Comparison of ENCODE assay signal across 9 mouse cellular contexts in the genomic region with DNA sequence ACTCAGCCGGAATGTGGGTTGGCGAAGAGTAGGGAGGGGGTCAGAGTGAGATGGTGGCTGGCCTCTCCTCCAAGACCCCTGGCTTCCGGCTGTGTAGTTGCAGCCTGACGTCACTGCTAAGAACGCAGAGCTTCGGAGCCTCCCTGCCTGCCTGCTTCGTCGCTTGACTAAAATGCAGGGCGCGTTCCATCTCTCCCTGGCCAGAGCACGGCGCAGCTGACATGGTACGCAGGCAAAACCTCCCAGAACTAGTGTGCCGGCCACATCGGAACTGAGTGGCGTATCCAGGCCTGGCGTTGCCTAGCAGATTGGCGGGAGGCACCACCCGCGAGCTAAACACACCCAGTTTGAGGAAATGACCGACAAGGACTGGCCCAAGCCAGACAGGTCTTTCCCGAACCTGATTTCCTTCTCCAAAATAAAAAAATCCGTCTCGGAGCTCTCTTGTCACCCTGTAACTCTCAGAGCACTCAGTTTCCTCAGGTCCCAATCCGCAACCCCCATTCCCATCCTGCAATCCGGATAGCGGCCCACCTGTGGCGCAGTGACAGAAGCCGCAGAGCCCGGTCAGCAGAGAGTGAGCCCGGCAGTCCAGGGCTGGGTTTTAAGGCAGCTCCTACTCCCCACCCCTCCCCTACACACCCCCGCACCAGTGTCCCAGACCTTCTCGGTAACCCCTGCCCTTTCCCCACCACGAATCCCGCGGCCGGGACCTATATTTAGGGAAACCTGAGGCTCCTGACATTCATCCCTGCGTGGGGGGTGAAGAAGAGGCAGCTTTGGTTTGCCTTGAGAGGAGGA. TPM values are rescaled to one million over a fixed set of nuclear protein-coding genes. Genes with fewer than 3 reads are reported as not detected.
A peak's percentile ranks its signal among the peaks of the same experiment; 100 is the strongest.
DNase-seq lines count a peak whose midpoint lies in the region; ATAC-seq and TF ChIP-seq lines count a peak whose summit lies in the region.
"Had no signal": no experiment of that assay in that cellular context is flagged by ENCODE, and none has a peak within 500 bp of the region (broad histone marks: within the 10 kb centered on the region; RNA-seq: fewer than 3 reads in every experiment).

No protein-coding gene starts in this region.

- peaks cover 16% of the 10 kb centered on the region for H3K36me3 ChIP-seq in spleen, adult 2 months (ENCODE audit: control insufficient read depth, insufficient read depth, low read length)
- peaks cover 35% of the 10 kb centered on the region for H3K36me3 ChIP-seq in heart, postnatal 0 days (replicated peaks; ENCODE audit: control insufficient read depth, insufficient read depth, low read length)
- peaks cover 29% of the 10 kb centered on the region for H3K36me3 ChIP-seq in liver, embryonic 15.5 days (replicated peaks)
- peaks cover 24% of the 10 kb centered on the region for H3K36me3 ChIP-seq in small intestine, adult 2 months (ENCODE audit: control insufficient read depth, insufficient read depth, low read length)

- H3K27me3 ChIP-seq in spleen, adult 2 months (ENCODE audit: control insufficient read depth, insufficient read depth, low read length): no peaks in the 10 kb centered on the region
- H3K27me3 ChIP-seq in heart, postnatal 0 days (ENCODE audit: control insufficient read depth, insufficient read depth, low read length): no peaks in the 10 kb centered on the region
- no peaks in the 10 kb centered on the region for H3K27me3 ChIP-seq in liver, embryonic 15.5 days
- H3K27me3 ChIP-seq in small intestine, adult 2 months (ENCODE audit: control insufficient read depth, insufficient read depth, low read length): no peaks in the 10 kb centered on the region

- peak overlapping the region; percentile 90 for H3K27ac ChIP-seq in spleen, adult 2 months (ENCODE audit: insufficient read depth, low read length)
- H3K27ac ChIP-seq in embryonic fibroblast, embryonic 13.5 days (ENCODE audit: insufficient read depth, low read length): peak overlapping the region; percentile 91
- peak overlapping the region; percentile 97 for H3K27ac ChIP-seq in heart, postnatal 0 days (ENCODE audit: low read depth)
- H3K27ac ChIP-seq in liver, embryonic 15.5 days (replicated peaks): peak overlapping the region; percentile 90
- peak overlapping the region; percentile 98 for H3K27ac ChIP-seq in small intestine, adult 2 months (ENCODE audit: insufficient read depth, low read depth, low read length)

- peak overlapping the region; percentile 81 for H3K4me2 ChIP-seq in heart, postnatal 0 days (ENCODE audit: low read depth, low read length)
- H3K4me2 ChIP-seq in liver, embryonic 15.5 days: peak overlapping the region; percentile 97

- H3K9me3 ChIP-seq in heart, postnatal 0 days (replicated peaks; ENCODE audit: control insufficient read depth, low read length): no peaks in the 10 kb centered on the region
- no peaks in the 10 kb centered on the region for H3K9me3 ChIP-seq in liver, embryonic 15.5 days (replicated peaks)

- H3K4me1 ChIP-seq in spleen, adult 2 months (ENCODE audit: control insufficient read depth, insufficient read depth, insufficient read length): peaks cover 9% of the 10 kb centered on the region; the same call in 1 of the 2 replicates
- H3K4me1 ChIP-seq in embryonic fibroblast, embryonic 13.5 days (ENCODE audit: control insufficient read depth, insufficient read depth, low read length): no peaks in the 10 kb centered on the region; the same call in 1 of the 2 replicates
- peaks cover 22% of the 10 kb centered on the region for H3K4me1 ChIP-seq in heart, postnatal 0 days (ENCODE audit: control insufficient read depth, insufficient read depth)
- peaks cover 78% of the 10 kb centered on the region for H3K4me1 ChIP-seq in liver, embryonic 15.5 days (replicated peaks)
- H3K4me1 ChIP-seq in small intestine, adult 2 months (ENCODE audit: control insufficient read depth, insufficient read depth, insufficient read length, low read length): peaks cover 14% of the 10 kb centered on the region

- ATAC-seq in heart, postnatal 0 days (ENCODE audit: insufficient read depth, low read depth): peak; percentile 84
- ATAC-seq in liver, embryonic 15.5 days (ENCODE audit: insufficient read depth): peak; percentile 73

- peak overlapping the region; percentile 56 for H3K9ac ChIP-seq in heart, postnatal 0 days (replicated peaks; ENCODE audit: low read depth, low read length)
- H3K9ac ChIP-seq in liver, embryonic 15.5 days: peak overlapping the region; percentile 75

- peak; percentile 44; the same call in 1 of the 2 replicates for TF ChIP-seq CTCF in spleen, adult 2 months (IDR thresholded peaks at IDR 0.05; ENCODE audit: extremely low read depth, insufficient read depth, insufficient read length, insufficient replicate concordance)
- TF ChIP-seq CTCF in embryonic fibroblast, embryonic 13.5 days (IDR thresholded peaks at IDR 0.05; ENCODE audit: borderline replicate concordance, insufficient read depth, low read length): peak; percentile 1; the same call in 1 of the 2 replicates
- TF ChIP-seq CTCF in heart, postnatal 0 days (IDR thresholded peaks at IDR 0.05; ENCODE audit: low read depth): peak; percentile 39
- no peak for TF ChIP-seq CTCF in small intestine, adult 2 months (IDR thresholded peaks at IDR 0.05; ENCODE audit: extremely low read depth, insufficient read length, insufficient replicate concordance, low read depth, low read length)

- peak; percentile 64 to 71 for DNase-seq in adrenal gland, adult 18-20 months (ENCODE audit: low spot score in 2 of 2)
- no peak for DNase-seq in adrenal gland, adult 8-10 months
- peak in 1 of 2 experiments; percentile 31 for DNase-seq in spleen, adult 2 months (ENCODE audit: low read depth in 1 of 2, low spot score in 2 of 2)
- DNase-seq in spleen, postnatal 4 days (ENCODE audit: low spot score in 2 of 2): no peak
- peak; percentile 96 for DNase-seq in heart, postnatal 0 days (ENCODE audit: low spot score)

- peak; percentile 57 for TF ChIP-seq POLR2A in spleen, adult 2 months (IDR thresholded peaks at IDR 0.05; ENCODE audit: low read depth, low read length)
- peak; percentile 94 for TF ChIP-seq POLR2A in embryonic fibroblast, embryonic 13.5 days (IDR thresholded peaks at IDR 0.05; ENCODE audit: low read depth, low read length)
- TF ChIP-seq POLR2A in small intestine, adult 2 months (IDR thresholded peaks at IDR 0.05; ENCODE audit: low read depth, low read length): peak; percentile 41

- WGBS in spleen, adult 2 months: 8% methylated on average over 37 of the region's 38 CpGs
- under 1% methylated on average over 37 of the region's 38 CpGs for WGBS in heart, postnatal 0 days
- WGBS in liver, embryonic 15.5 days (ENCODE audit: insufficient replicate concordance): 3% methylated on average over 38 of the region's 38 CpGs
- WGBS in small intestine, adult 2 months: 13% methylated on average over 38 of the region's 38 CpGs

- no peak; the same call in 1 of the 2 replicates for TF ChIP-seq EP300 in heart, postnatal 0 days (IDR thresholded peaks at IDR 0.05; ENCODE audit: low read depth)

- peak overlapping the region; percentile 69 for H3K4me3 ChIP-seq in spleen, adult 2 months (ENCODE audit: extremely low read depth, insufficient read depth, insufficient read length)
- H3K4me3 ChIP-seq in embryonic fibroblast, embryonic 13.5 days (ENCODE audit: insufficient read depth, low read length): peak overlapping the region; percentile 24
- H3K4me3 ChIP-seq in heart, postnatal 0 days (ENCODE audit: low read depth, low read length): peak overlapping the region; percentile 83
- H3K4me3 ChIP-seq in liver, embryonic 15.5 days (replicated peaks): peak overlapping the region; percentile 82
- peak overlapping the region; percentile 75 for H3K4me3 ChIP-seq in small intestine, adult 2 months (ENCODE audit: low read depth, low read length)

RNA-seq across cellular contexts. Expression of a gene that starts 2.2 kb away (rescaled TPM):
- total RNA-seq in adrenal gland, adult 18-20 months (2021): 10 to 100 TPM; 17.1 to 63.4 TPM
- 10 to 100 TPM in 3 of 4 experiments, 1 to 10 TPM in 1; 9.4 to 16.7 (median 13.8) TPM for total RNA-seq in adrenal gland, adult 8-10 months (2022)
- polyA plus RNA-seq in spleen, adult 2 months (2012; rRNA removed): 0.30 and 0.62 TPM in 2 replicates
- 0.37 and 1.2 TPM in 2 replicates for polyA plus RNA-seq in embryonic fibroblast, embryonic 13.5 days (2011; ENCODE audit: insufficient read length, low read depth, missing spikeins)
- 0.99 and 2.9 TPM in 2 replicates for total RNA-seq in heart, postnatal 0 days (2014; rRNA removed; ENCODE audit: low replicate concordance)
- 2.6 and 3.0 TPM in 2 replicates for polyA plus RNA-seq in heart, postnatal 0 days (2015; fragmentation: Nextera tagmentation; extraction: Ambion mirVana)
- polyA plus RNA-seq in liver, embryonic 15.5 days (2015; fragmentation: Nextera tagmentation; extraction: Ambion mirVana): not detected in 2 replicates
- 2.2 and 4.1 TPM in 2 replicates for polyA plus RNA-seq in small intestine, adult 2 months (2012; rRNA removed)

RNA-seq across cellular contexts. Expression of a gene that starts 7.4 kb away (rescaled TPM):
- total RNA-seq in adrenal gland, adult 18-20 months (2021): 10 to 100 TPM; 75.4 to 85.9 TPM
- 100 to 1,000 TPM in 1 of 4 experiments, 10 to 100 TPM in 3; 85.9 to 100 (median 94.9) TPM for total RNA-seq in adrenal gland, adult 8-10 months (2022)
- 175 and 184 TPM in 2 replicates for polyA plus RNA-seq in spleen, adult 2 months (2012; rRNA removed)
- 106 and 118 TPM in 2 replicates for polyA plus RNA-seq in embryonic fibroblast, embryonic 13.5 days (2011; ENCODE audit: insufficient read length, low read depth, missing spikeins)
- total RNA-seq in heart, postnatal 0 days (2014; rRNA removed; ENCODE audit: low replicate concordance): 93.7 and 118 TPM in 2 replicates
- polyA plus RNA-seq in heart, postnatal 0 days (2015; fragmentation: Nextera tagmentation; extraction: Ambion mirVana): 75.8 and 77.4 TPM in 2 replicates
- 107 and 113 TPM in 2 replicates for polyA plus RNA-seq in liver, embryonic 15.5 days (2015; fragmentation: Nextera tagmentation; extraction: Ambion mirVana)
- polyA plus RNA-seq in small intestine, adult 2 months (2012; rRNA removed): 101 and 199 TPM in 2 replicates

RNA-seq across cellular contexts. Expression of a gene that starts 18.4 kb away (rescaled TPM):
- under 1 TPM; 0.53 to 0.64 TPM for total RNA-seq in adrenal gland, adult 18-20 months (2021)
- under 1 TPM in 3 of 4 experiments, not detected in 1; 0.35 to 0.74 (median 0.56) TPM for total RNA-seq in adrenal gland, adult 8-10 months (2022)
- polyA plus RNA-seq in spleen, adult 2 months (2012; rRNA removed): 16.6 and 17.9 TPM in 2 replicates
- polyA plus RNA-seq in embryonic fibroblast, embryonic 13.5 days (2011; ENCODE audit: insufficient read length, low read depth, missing spikeins): 0.49 TPM in 1 of 2 replicates, not detected in the other
- total RNA-seq in heart, postnatal 0 days (2014; rRNA removed; ENCODE audit: low replicate concordance): 0.23 and 1.3 TPM in 2 replicates
- polyA plus RNA-seq in heart, postnatal 0 days (2015; fragmentation: Nextera tagmentation; extraction: Ambion mirVana): 0.07 TPM in 1 of 2 replicates, not detected in the other
- 0.50 and 0.79 TPM in 2 replicates for polyA plus RNA-seq in liver, embryonic 15.5 days (2015; fragmentation: Nextera tagmentation; extraction: Ambion mirVana)
- 1.4 and 2.4 TPM in 2 replicates for polyA plus RNA-seq in small intestine, adult 2 months (2012; rRNA removed)

RNA-seq across cellular contexts. Expression of a gene that starts 22.9 kb away (rescaled TPM):
- 10 to 100 TPM; 93.7 to 95.0 TPM for total RNA-seq in adrenal gland, adult 18-20 months (2021)
- 100 to 1,000 TPM; 114 to 148 (median 125) TPM for total RNA-seq in adrenal gland, adult 8-10 months (2022)
- 393 and 605 TPM in 2 replicates for polyA plus RNA-seq in spleen, adult 2 months (2012; rRNA removed)
- polyA plus RNA-seq in embryonic fibroblast, embryonic 13.5 days (2011; ENCODE audit: insufficient read length, low read depth, missing spikeins): 58.8 and 62.2 TPM in 2 replicates
- total RNA-seq in heart, postnatal 0 days (2014; rRNA removed; ENCODE audit: low replicate concordance): 88.9 and 146 TPM in 2 replicates
- 84.1 and 111 TPM in 2 replicates for polyA plus RNA-seq in heart, postnatal 0 days (2015; fragmentation: Nextera tagmentation; extraction: Ambion mirVana)
- polyA plus RNA-seq in liver, embryonic 15.5 days (2015; fragmentation: Nextera tagmentation; extraction: Ambion mirVana): 103 and 119 TPM in 2 replicates
- polyA plus RNA-seq in small intestine, adult 2 months (2012; rRNA removed): 153 and 244 TPM in 2 replicates

RNA-seq across cellular contexts. Expression of a gene that starts 31.8 kb away (rescaled TPM):
- total RNA-seq in adrenal gland, adult 18-20 months (2021): not detected
- total RNA-seq in adrenal gland, adult 8-10 months (2022): not detected
- polyA plus RNA-seq in spleen, adult 2 months (2012; rRNA removed): not detected in 2 replicates
- polyA plus RNA-seq in embryonic fibroblast, embryonic 13.5 days (2011; ENCODE audit: insufficient read length, low read depth, missing spikeins): not detected in 2 replicates
- total RNA-seq in heart, postnatal 0 days (2014; rRNA removed; ENCODE audit: low replicate concordance): not detected in 2 replicates
- not detected in 2 replicates for polyA plus RNA-seq in heart, postnatal 0 days (2015; fragmentation: Nextera tagmentation; extraction: Ambion mirVana)
- polyA plus RNA-seq in liver, embryonic 15.5 days (2015; fragmentation: Nextera tagmentation; extraction: Ambion mirVana): not detected in 2 replicates
- not detected in 2 replicates for polyA plus RNA-seq in small intestine, adult 2 months (2012; rRNA removed)
- total RNA-seq: layer of hippocampus, postnatal 10 days had no signal

Comparison
In these comparisons a context has a peak if more than half of its experiments do, and no peak if none do; other contexts are left out.
1. DNase-seq: peak in adrenal gland, adult 18-20 months (2 of 2) and heart, postnatal 0 days (single experiment); none in adrenal gland, adult 8-10 months (single experiment) and spleen, postnatal 4 days (0 of 2).
2. H3K4me3 ChIP-seq: peak in every context shown above with its lines; median percentile 83 in heart, postnatal 0 days; 82 in liver, embryonic 15.5 days; 75 in small intestine, adult 2 months; 69 in spleen, adult 2 months; 24 in embryonic fibroblast, embryonic 13.5 days.
3. POLR2A ChIP-seq: peak in every context shown above with its lines; median percentile 94 in embryonic fibroblast, embryonic 13.5 days; 57 in spleen, adult 2 months; 41 in small intestine, adult 2 months.
4. Peak in every context shown above with its lines, with median percentiles within 50 percentile points of each other: H3K27ac ChIP-seq.